Mouse (Mus musculus) neural tube, embryonic 15.5 days (tissue): Measurements from ENCODE around the gene Foxo6. TPM values are rescaled to one million over a fixed set of nuclear protein-coding genes. Genes with fewer than 3 reads are reported as not detected.

Experiments
- ATAC-seq: fragments of 200-750 bp; cut with Nextera tagmentation; 2 replicates; pipeline ENCODE4 v1.8.0; 2017; ENCODE audit warnings: mild to moderate bottlenecking, moderate TSS enrichment, moderate library complexity; ENCODE audit not compliant: low FRiP score
- H3K27ac ChIP-seq: fragments of 300-500 bp; sonication (generic); replicated peaks from 2 replicates; pipeline ENCODE4 v1.5.1; 2015; ENCODE audit warnings: mild to moderate bottlenecking, inconsistent platforms
- H3K27me3 ChIP-seq: fragments of 300-500 bp; sonication (generic); replicated peaks from 2 replicates; pipeline ENCODE4 v1.6.1; 2015; ENCODE audit warnings: inconsistent platforms
- H3K36me3 ChIP-seq: fragments of 300-500 bp; sonication (generic); 2 replicates; pipeline ENCODE4 v1.6.1; 2015; ENCODE audit warnings: inconsistent platforms
- H3K4me1 ChIP-seq: fragments of 300-500 bp; sonication (generic); 2 replicates; pipeline ENCODE4 v1.6.1; 2015; ENCODE audit warnings: inconsistent platforms
- H3K4me2 ChIP-seq: fragments of 300-500 bp; sonication (generic); 2 replicates; pipeline ENCODE4 v1.6.1; 2015; ENCODE audit warnings: inconsistent platforms, mild to moderate bottlenecking, moderate library complexity
- H3K4me3 ChIP-seq: fragments of 300-500 bp; sonication (generic); replicated peaks from 2 replicates; pipeline ENCODE4 v1.5.1; 2015; ENCODE audit warnings: mild to moderate bottlenecking, inconsistent platforms
- H3K9ac ChIP-seq: fragments of 300-500 bp; sonication (generic); replicated peaks from 2 replicates; pipeline ENCODE4 v1.6.1; 2015; ENCODE audit warnings: mild to moderate bottlenecking, inconsistent platforms
- H3K9me3 ChIP-seq: fragments of 300-500 bp; sonication (generic); replicated peaks from 2 replicates; pipeline ENCODE4 v1.6.1; 2016; ENCODE audit warnings: inconsistent platforms
- WGBS: fragments of 180-500 bp; shearing (Covaris S2); methylation state at CpG from one replicate; pipeline ENCODE4 v1.1.7; 2015; ENCODE audit warnings: mixed read lengths; 5-methylcytosine and 5-hydroxymethylcytosine counted together
- polyA plus RNA-seq: library from polyadenylated mRNA; unstranded; fragments of >200 nt; fragmentation: Nextera tagmentation; extraction: Ambion mirVana; gene quantifications from 2 replicates; pipeline ENCODE4 v1.2.1, GENCODE M21; 2015

Foxo6 gene
- polyA plus RNA-seq, result 0.63 and 1.0 TPM in 2 replicates

- Histone ChIP-seq H3K4me3 (peak within 1 kb of the TSS; percentile 82), H3K4me2 (peak within 1 kb of the TSS; percentile 98), H3K36me3 (no peaks in the 10 kb centered on the region), H3K27me3 (peaks cover 16% of the 10 kb centered on the region), H3K27ac (peak within 1 kb of the TSS; percentile 85), H3K9me3 (no peaks in the 10 kb centered on the region), H3K9ac (peak within 1 kb of the TSS; percentile 91), H3K4me1 (peaks cover 55% of the 10 kb centered on the region)
- under 1% methylated on average over 61 of the region's 99 CpGs for WGBS
- ATAC-seq, result peak; percentile 90
Measured at GRCm38 (mm10) chr4:120287290-120288111, at the start of gene Foxo6. Gene Foxo6, minus strand, starts transcription at chr4:120287349.

- 90% methylated on average over 4 of the region's 4 CpGs for WGBS
- no peak overlapping the region for H3K4me3 ChIP-seq
Measured at GRCm38 (mm10) chr4:120334316-120334715, 47.2 kb upstream of the Foxo6 start.

DNA sequence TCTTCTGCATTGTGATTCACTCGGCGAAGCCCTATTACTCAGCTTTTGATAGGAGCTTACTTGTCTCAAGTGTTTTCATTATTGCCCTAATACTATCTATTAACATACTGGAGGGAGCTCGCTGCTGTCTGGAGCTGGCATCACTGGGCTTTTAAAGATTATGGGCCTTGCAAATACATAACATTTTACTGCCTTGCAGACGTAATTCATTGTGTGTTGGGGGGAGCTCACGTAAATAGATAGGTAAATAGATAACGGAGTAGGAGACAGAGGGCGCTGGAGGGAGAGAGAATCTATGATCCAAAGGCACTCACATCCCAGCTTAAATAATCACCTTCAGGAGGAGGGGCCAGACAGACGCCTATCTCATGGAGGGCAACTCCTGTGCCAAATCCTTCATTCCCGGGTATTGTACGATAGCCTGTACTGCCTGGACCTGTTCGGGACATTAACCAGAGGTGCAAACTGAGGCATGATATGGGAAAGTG, 45.8 kb upstream of the Foxo6 start:
- Histone ChIP-seq H3K9me3 (no peaks in the 10 kb centered on the region), H3K27ac (peak overlapping the region; percentile 76), H3K36me3 (no peaks in the 10 kb centered on the region), H3K9ac (no peak overlapping the region), H3K4me2 (0 out of 2 replicates have a peak overlapping the region, but pooled peaks have one; percentile 0), H3K4me3 (no peak overlapping the region), H3K27me3 (no peaks in the 10 kb centered on the region), H3K4me1 (peaks cover 18% of the 10 kb centered on the region)
- whole genome bisulfite sequencing, result 25% methylated on average over 11 of the region's 11 CpGs
- peak; percentile 83 for ATAC-seq

More at GRCm38 (mm10) chr4:120334316-120334715, 47.2 kb upstream of the Foxo6 start:
- no peak for ATAC-seq
- Histone ChIP-seq H3K9ac (no peak overlapping the region), H3K4me1 (peaks cover 18% of the 10 kb centered on the region), H3K9me3 (no peaks in the 10 kb centered on the region), H3K27me3 (no peaks in the 10 kb centered on the region), H3K4me2 (no peak overlapping the region), H3K36me3 (no peaks in the 10 kb centered on the region), H3K27ac (no peak overlapping the region)

DNA sequence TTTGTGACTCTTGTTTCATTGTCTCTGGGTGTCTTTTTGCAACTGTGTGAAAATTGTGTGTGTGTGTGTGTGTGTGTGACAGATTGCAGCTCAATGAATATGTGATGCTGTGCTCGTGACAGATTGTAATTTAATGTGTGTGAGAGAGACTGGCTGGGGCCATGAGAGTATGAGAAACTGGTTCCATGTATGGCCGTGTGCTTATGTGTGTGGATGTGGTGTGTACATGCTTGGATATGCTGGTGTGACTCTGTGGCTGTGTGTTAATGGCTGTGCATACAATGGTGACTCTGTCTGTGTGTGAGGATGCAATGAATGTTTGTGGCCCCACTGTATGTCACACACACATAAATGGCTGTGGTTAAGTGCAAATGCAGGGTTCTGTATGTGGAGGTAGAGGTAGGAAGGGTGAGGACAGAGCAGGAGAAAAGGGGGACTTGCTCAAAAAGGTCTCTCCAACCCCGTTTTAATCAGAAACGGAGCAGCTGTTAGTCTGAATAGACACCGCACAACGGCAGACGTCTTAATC, 45.3 kb upstream of the Foxo6 start:
- H3K36me3 ChIP-seq, result no peaks in the 10 kb centered on the region
- 0 out of 2 replicates have a peak overlapping the region, but pooled peaks have one; percentile 0 for H3K4me2 ChIP-seq
- H3K27me3 ChIP-seq, result no peaks in the 10 kb centered on the region
- 24% methylated on average over 7 of the region's 7 CpGs for WGBS
- no peaks in the 10 kb centered on the region for H3K9me3 ChIP-seq
- ATAC-seq, result peak; percentile 65
- H3K27ac ChIP-seq, result peak overlapping the region; percentile 76
- H3K4me1 ChIP-seq, result peaks cover 18% of the 10 kb centered on the region
- no peak overlapping the region for H3K9ac ChIP-seq
- no peak overlapping the region for H3K4me3 ChIP-seq

GRCm38 (mm10) chr4:120331992-120332391, 44.8 kb upstream of the Foxo6 start:
- peak; percentile 54; the same call in 1 of the 2 replicates for ATAC-seq
- Histone ChIP-seq H3K9me3 (no peaks in the 10 kb centered on the region), H3K4me3 (no peak overlapping the region), H3K9ac (no peak overlapping the region), H3K4me1 (peaks cover 18% of the 10 kb centered on the region), H3K4me2 (no peak overlapping the region), H3K27me3 (no peaks in the 10 kb centered on the region), H3K27ac (peak overlapping the region; percentile 76), H3K36me3 (no peaks in the 10 kb centered on the region)
- WGBS, result 77% methylated on average over 7 of the region's 7 CpGs

DNA sequence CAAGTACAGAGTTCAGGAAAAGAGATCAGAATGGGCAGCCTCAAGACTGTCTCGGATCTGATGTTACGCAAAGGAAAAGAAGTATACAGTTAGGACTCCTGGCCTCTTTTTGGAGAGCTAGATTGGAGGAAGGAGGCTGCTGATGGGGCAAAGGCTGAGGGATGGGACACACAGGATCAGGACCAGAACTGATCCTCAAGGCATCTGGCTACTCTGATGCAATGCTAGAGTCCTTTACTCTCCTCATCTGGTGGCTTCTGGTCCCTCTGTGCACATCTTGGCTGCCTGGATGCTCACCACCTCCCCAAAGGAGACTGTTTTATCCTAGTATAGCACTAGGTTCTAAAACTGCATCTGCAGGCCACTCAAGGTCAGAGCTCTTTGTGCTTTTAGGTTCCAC, 44.4 kb upstream of the Foxo6 start:
- WGBS, result 92% methylated on average over 2 of the region's 2 CpGs
- no peak overlapping the region for H3K9ac ChIP-seq
- no peak overlapping the region for H3K4me2 ChIP-seq
- H3K9me3 ChIP-seq, result no peaks in the 10 kb centered on the region
- no peak overlapping the region; the same call in 1 of the 2 replicates for H3K27ac ChIP-seq
- ATAC-seq, result no peak
- H3K4me3 ChIP-seq, result no peak overlapping the region
- no peaks in the 10 kb centered on the region for H3K27me3 ChIP-seq
- no peaks in the 10 kb centered on the region for H3K36me3 ChIP-seq
- H3K4me1 ChIP-seq, result peaks cover 18% of the 10 kb centered on the region

GRCm38 (mm10) chr4:120325748-120326147, 38.6 kb upstream of the Foxo6 start:
- H3K9me3 ChIP-seq, result no peaks in the 10 kb centered on the region
- no peaks in the 10 kb centered on the region for H3K27me3 ChIP-seq
- H3K4me3 ChIP-seq, result no peak overlapping the region
- ATAC-seq, result no peak
- 81% methylated on average over 4 of the region's 4 CpGs for WGBS
- H3K4me2 ChIP-seq, result no peak overlapping the region
- H3K36me3 ChIP-seq, result no peaks in the 10 kb centered on the region
- no peak overlapping the region for H3K9ac ChIP-seq
- H3K4me1 ChIP-seq, result no peaks in the 10 kb centered on the region; the same call in 1 of the 2 replicates
- no peak overlapping the region for H3K27ac ChIP-seq

DNA sequence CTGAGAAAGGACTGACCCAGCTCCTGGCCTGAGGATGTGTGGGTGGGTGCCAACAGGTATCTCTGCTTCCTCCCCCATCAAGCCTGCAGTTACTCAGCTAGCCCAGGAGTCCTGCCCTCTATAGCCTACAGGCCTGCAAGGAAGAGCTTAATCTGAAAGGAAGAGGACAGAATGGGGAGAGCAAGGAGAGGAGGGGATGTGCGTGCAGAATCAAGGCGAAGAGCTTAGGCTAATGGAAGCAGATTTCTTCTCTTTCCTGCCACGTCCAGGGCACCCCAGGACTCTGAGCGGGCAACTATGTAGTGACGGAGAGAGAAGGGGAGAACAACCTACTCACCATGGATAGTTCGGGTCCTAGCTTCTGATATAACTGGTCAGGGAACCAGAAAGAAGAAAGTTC, 37.9 kb upstream of the Foxo6 start:
- H3K27ac ChIP-seq, result no peak overlapping the region
- no peaks in the 10 kb centered on the region for H3K36me3 ChIP-seq
- ATAC-seq, result no peak
- no peaks in the 10 kb centered on the region; the same call in 1 of the 2 replicates for H3K4me1 ChIP-seq
- no peaks in the 10 kb centered on the region for H3K27me3 ChIP-seq
- no peak overlapping the region for H3K4me2 ChIP-seq
- H3K9me3 ChIP-seq, result no peaks in the 10 kb centered on the region
- 91% methylated on average over 6 of the region's 6 CpGs for WGBS
- H3K4me3 ChIP-seq, result no peak overlapping the region
- H3K9ac ChIP-seq, result no peak overlapping the region

DNA sequence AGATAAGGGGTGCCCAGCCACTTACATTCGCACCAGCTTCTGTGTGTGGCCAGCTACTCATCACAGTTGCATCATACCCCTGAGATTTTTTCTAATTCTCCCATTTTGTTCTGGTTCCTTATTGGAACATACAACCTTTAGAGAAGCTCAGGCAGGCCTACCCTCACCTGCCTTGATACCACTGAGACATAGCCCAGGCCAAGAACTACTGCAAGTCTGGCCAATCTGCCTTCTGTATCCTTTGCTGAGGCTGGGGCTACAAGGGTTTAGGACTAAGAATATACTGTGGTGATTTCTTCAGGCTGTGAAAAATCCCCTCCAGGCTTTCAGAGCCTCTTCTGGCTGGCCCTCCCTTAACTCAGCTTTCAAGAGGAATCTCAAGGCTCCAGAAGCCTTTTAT, 36.7 kb upstream of the Foxo6 start:
- Histone ChIP-seq H3K27ac (no peak overlapping the region), H3K9ac (no peak overlapping the region), H3K27me3 (no peaks in the 10 kb centered on the region), H3K4me1 (no peaks in the 10 kb centered on the region; the same call in 1 of the 2 replicates), H3K4me2 (no peak overlapping the region), H3K9me3 (no peaks in the 10 kb centered on the region), H3K4me3 (no peak overlapping the region), H3K36me3 (no peaks in the 10 kb centered on the region)
- 88% methylated on average over 1 of the region's 1 CpGs for WGBS
- no peak for ATAC-seq

GRCm38 (mm10) chr4:120323198-120323597, 36.0 kb upstream of the Foxo6 start:
- Histone ChIP-seq H3K4me3 (no peak overlapping the region), H3K27ac (no peak overlapping the region), H3K9ac (no peak overlapping the region), H3K27me3 (no peaks in the 10 kb centered on the region), H3K4me2 (no peak overlapping the region), H3K9me3 (no peaks in the 10 kb centered on the region), H3K4me1 (no peaks in the 10 kb centered on the region; the same call in 1 of the 2 replicates), H3K36me3 (no peaks in the 10 kb centered on the region)
- ATAC-seq, result no peak
- WGBS, result 36% methylated on average over 6 of the region's 6 CpGs

- H3K9me3 ChIP-seq, result no peaks in the 10 kb centered on the region
Measured at GRCm38 (mm10) chr4:120317541-120317940, 30.4 kb upstream of the Foxo6 start.

GRCm38 (mm10) chr4:120316716-120317115, 29.6 kb upstream of the Foxo6 start:
- H3K27ac ChIP-seq, result no peak overlapping the region
- no peak overlapping the region for H3K4me3 ChIP-seq
- no peak overlapping the region for H3K4me2 ChIP-seq
- ATAC-seq, result no peak
- H3K36me3 ChIP-seq, result no peaks in the 10 kb centered on the region
- H3K27me3 ChIP-seq, result no peaks in the 10 kb centered on the region
- no peaks in the 10 kb centered on the region for H3K9me3 ChIP-seq
- H3K9ac ChIP-seq, result no peak overlapping the region
- 89% methylated on average over 4 of the region's 4 CpGs for WGBS
- no peaks in the 10 kb centered on the region for H3K4me1 ChIP-seq

More at GRCm38 (mm10) chr4:120317541-120317940, 30.4 kb upstream of the Foxo6 start:
- Histone ChIP-seq H3K9ac (no peak overlapping the region), H3K27ac (no peak overlapping the region), H3K27me3 (no peaks in the 10 kb centered on the region), H3K4me2 (no peak overlapping the region), H3K4me3 (no peak overlapping the region), H3K36me3 (no peaks in the 10 kb centered on the region), H3K4me1 (no peaks in the 10 kb centered on the region)
- WGBS, result 70% methylated on average over 2 of the region's 2 CpGs
- no peak for ATAC-seq
